Mouse (Mus musculus) cortical plate, adult 2 months (tissue): ENCODE data around the gene A930002H24Rik.

ENCODE experiments used
- CTCF ChIP-seq: fragments of 200-500 bp; IDR thresholded peaks from 2 replicates; pipeline ENCODE4 v1.5.1; 2011; ENCODE audit warnings: mild to moderate bottlenecking, control low read depth, low read length; ENCODE audit not compliant: insufficient read depth; ENCODE audit errors: extremely low read depth
- POLR2A ChIP-seq: fragments of 200-500 bp; IDR thresholded peaks from 2 replicates; pipeline ENCODE4 v1.6.1; 2011; ENCODE audit warnings: mild to moderate bottlenecking, low read length, control low read depth; ENCODE audit not compliant: insufficient read depth; ENCODE audit errors: extremely low read depth

GRCm38 (mm10) chr17:63849151-63849550 is 14.4 kb downstream of the A930002H24Rik start:
- TF ChIP-seq POLR2A (no peak), CTCF (no peak)
